Mouse (Mus musculus) layer of hippocampus, adult 11-12 months (tissue): ENCODE data around the gene Slc35d3.
A peak's percentile ranks its signal among the peaks of the same experiment; 100 is the strongest.

Experiments used
- DNase-seq: peaks from one replicate; pipeline ENCODE4 v3.0.0; 2022; ENCODE audit warnings: low spot score

Gene Slc35d3

DNA sequence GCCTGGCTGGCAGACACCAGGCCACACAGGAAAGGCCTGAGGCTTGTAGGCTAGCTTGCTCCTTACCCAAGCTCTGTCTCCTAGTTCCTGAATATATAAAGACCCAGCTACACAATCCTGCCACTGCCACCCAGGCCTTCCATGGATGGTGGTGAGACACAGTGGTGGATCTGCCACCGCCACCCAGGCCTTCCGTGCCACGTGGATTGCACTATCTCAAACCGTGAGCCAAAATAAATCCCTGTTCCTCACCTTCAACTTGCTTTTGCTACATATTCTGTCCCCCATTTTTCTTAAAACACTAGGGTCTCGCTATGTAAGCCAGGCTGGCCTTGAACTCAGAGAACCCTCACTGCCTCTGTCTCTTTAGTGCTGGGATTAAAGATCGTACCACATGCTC lies 17.0 kb downstream of the Slc35d3 start:
- no peak for DNase-seq

DNA sequence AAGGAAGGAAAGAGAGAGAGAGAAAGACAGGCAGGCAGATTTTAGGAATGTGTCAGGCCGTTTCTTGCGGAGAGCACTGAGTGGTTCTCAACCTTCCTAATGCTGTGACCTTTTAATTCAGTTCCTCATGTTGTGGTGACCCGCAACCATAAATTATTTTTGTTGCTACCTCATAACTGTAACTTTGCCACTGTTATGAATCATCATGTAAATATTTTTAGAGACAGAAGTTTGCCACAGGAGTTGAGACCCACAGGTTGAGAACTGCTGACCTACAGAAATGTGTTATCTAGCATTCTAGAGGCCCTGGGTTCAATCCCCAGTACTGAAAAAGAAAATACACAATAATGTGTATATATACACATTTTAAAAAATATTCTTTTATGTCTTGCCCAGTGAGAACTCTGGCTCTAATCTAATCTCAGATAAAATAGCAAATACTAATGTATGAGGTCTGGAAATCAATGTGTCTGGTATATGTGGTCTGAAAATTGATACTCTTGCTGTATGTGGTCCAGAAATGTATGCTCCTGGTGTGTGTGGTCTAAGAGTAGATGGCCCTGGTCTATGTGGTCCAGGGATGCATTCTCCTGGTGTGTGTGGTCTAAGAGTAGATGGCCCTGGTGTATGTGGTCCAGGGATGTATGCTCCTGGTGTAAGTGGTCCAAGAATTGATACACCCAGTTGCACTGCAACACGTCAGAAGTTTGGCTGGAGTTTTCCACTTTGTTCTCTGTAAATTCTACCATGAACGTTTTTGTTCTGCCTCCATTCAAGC lies 20.0 kb downstream of the Slc35d3 start:
- no peak for DNase-seq

DNA sequence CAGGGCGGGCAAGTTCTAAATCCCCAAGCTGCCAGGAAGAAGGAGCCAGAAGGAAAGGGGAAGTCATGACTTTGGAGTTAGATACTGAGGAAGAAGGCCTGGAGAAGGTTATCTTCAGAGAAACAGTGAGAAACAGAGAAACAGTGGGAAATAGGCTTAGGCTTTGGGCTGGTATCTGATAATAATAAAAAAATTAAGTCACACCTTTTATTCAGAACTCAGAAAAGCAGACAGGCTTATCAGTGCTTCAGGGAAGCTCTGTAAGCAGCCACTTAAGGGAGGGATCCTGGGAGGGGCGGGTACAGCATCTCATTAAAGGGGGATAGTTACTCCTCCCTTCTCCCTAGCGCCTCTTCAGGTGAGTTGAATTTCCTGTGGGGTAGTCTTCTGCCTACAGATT lies 30.3 kb downstream of the Slc35d3 start:
- no peak for DNase-seq

DNA sequence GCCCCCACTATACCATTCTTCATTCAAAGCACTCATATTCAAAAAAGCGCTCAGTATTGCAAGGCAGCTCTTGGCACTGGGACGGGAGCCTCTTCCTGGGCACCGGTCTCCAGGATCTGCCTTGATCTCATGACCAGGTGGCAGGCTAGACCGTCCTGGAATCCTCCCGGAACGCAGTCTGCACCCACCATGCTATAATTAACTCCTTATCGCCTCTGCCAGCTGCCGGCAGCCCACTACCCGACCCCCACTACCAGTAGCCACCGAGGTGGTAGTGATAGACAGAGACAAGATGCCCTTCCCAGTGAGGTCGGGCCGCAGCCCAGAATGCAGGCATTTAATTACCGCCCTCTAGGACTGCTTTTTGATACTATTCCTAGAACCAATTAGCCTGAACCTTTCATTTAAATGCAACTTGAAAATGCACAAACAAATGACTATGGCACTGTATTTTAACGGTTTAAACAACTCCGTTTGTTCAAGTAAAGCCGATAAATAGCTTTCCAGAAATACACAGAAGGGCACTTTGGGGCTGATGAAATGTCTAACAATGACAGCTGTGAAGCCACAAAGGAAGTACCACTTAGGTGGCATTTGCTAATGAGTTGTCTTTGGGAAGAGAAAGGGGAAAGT lies 32.4 kb downstream of the Slc35d3 start:
- no peak for DNase-seq

DNA sequence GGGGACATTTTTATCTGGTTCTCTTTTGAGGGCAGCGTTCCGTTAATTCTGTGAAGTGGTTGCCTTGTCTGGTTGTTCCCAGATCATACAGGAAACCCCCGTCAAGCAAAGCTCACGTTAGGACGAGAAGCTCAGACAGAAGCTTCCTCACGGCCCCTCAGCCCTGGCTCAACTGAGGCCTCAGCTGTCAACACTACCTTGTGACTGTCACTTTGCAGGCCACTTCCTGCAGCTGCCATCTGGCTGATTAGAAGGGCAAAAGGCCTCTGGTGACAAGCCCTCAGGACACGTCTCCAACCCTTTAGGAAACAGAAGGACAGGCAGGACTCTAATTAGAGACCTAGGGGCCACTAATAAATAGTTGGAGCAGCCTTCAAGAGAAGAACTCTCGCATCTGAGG lies 35.9 kb downstream of the Slc35d3 start:
- no peak for DNase-seq

DNA sequence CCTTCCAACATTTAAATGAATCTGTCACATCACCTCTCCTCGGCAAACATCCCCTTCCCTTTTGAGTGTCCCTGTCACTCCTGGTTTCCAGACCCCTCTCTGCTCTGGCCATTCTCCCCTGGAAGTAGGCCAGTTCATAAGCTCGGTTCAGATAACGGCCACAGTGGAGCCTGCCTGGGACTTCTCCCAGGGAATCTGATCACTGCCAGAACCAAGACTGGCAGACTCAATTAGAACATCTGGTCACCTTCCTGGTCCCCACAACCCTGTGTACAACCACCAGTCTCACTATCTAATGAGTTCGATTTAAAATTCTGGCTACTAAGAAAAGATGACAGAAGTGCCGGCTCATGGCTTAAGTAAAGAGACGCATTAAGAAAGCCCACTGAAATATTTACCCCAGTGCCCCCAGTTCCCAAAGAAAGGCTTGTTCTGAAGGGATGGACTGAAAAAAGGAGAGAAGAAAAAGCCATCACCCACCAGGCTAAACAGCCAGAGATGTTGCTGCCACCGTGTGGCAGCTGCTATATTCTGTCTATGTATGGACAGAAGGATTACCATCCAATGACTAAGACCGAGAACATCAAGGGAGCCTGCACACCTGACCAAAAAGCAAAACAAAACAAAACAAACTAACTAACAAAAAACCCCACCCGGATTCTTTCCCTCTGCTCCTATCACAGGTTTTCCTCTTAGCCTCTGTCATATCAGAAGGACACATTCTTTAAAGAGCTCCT lies 39.7 kb downstream of the Slc35d3 start:
- DNase-seq: peak; percentile 48

DNA sequence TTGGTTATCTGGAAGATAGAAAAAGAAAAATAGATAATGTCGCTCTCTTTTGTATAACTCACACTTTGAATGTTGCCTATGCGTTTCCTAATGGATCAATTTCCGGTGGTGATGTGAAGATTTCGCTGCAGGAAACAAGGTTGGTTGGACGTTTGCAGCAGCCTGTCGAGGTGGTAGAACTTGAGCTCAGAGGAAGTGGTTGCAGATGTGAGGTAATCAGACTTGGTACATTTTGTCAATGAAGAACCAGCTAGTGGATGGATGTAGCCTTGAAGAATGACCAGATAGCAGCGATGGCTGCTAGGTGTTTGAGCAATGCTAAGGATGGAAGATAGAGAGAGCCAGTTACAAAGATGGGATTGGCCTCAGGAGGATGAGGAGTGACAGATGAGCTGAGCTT lies 46.5 kb downstream of the Slc35d3 start:
- DNase-seq: no peak

DNA sequence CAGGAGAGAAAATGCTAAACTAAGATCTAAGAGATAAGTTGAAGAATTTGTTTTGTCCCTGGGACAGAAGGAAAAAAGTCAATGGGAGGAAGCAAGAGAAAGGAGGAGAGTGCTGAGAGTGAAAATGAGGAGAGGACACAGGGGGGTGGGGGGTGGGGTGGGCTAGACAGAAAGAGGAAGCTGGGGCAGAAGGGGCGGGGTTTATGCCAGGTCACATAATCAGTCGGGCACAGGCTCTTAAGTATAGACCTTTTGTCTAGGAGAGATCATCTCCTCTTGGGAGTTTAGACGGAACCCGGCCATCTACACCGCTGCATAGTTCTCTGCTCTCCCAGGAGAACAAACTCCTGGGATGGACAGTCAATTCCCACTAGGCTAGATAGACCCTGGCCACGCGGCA lies 48.3 kb downstream of the Slc35d3 start:
- DNase-seq: no peak
